Mouse (Mus musculus) kidney, postnatal 25 days (tissue): ENCODE results near the gene Gm9573.

ENCODE experiments used
- DNase-seq, 2 experiments: peaks; one replicate each; pipeline ENCODE4 v3.0.0; 2021; ENCODE audit warnings: mixed read lengths in 2 of 2

Gm9573 gene

GRCm38 (mm10) chr17:35593786-35594185 is 32.7 kb downstream of the Gm9573 start:
- no peak for DNase-seq

DNA sequence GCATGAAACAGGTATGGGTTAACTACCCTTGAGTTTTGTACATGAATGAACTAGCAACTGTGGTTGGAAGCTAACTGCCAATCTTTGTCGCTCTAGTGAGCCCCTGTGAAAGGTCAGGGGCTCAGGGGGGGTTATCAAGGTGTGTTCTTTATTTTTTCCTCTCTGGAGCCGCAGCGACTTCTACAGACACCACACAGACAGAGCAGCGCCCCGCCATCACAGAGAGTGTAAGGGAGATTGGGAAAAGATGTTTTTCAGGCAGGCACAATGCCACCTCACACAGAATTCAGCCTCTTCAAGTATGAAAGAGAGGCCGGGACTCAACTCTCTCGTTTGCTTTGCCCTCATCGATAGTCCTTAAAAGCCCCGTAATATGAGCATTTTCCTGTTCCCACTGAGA is 34.3 kb downstream of the Gm9573 start:
- no peak for DNase-seq

GRCm38 (mm10) chr17:35591731-35592130 is 34.7 kb downstream of the Gm9573 start:
- DNase-seq = no peak

DNA sequence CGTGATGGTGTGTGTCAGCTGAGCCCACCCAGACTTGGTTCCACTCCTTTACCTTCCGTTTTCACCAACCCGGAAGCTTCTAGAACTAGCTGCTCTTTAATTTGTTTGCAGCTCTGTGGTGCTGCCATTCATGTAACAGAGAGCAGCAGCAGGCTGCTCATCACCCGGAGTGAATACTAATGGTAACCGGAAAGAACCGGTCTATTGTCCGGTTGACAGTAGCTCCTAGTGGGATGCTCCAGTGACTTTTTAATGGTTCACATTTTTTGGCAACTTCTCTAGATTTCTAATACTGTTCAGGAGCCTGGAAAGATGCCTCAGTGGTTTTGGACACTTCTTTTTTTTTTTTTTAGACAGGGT is 35.2 kb downstream of the Gm9573 start:
- no peak for DNase-seq

DNA sequence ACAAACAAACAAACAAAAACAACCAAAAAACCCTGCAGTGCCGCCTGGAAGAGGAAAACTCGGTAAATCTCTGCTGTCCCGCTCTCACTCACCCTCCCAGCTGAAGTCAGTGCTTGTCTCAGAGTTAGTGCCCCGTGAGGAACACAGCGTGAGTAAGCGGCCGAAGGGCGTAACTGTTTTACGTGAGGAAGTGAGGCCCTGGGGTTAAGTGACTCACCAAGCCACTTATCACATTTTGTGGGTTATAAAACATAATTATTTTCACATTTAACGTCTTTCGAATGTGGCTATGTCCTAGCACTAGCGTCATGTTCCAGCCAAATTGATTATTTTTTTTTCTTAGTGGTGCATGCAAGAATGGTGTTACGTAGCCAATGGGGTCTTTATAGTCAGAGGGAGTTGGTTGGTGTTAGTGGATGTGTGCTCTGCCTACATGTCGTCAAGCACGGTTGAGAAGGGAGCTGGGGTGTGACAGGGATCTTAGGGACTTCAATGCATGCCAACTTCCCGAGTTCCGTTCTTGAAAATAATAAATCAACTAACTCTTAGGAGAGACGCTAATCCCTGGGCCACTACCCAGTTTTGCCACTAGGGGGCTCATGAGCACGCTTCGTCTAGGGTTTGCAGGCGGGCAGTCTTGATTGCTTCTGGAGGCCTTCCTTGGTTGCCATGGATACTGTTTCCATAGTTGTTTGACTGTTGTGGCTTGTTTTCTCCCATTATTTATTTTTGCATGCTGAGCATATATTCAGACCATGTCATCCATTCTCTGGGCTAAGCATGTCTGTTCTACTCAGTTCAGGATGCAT is 35.8 kb downstream of the Gm9573 start:
- DNase-seq = peak; percentile 69 to 80

DNA sequence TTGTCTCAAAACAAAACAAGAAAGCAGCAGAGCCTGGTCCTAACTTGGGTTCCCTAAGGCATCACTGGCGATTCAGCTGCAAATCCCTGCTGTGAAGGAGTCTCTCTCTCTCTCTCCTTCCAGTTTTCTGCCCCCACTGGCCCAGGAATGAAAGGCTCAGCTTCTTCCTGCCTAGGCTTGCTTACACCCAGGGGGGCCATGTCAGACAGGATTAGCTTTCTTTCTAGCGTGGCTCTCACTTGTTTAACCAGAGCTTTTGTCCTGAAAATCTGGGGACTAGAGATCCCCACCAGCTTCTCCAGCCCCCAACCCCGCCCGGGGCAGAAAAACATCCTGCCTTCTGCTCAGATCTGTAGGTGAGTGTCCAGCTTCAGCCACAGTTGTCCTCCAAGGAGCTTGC is 38.0 kb downstream of the Gm9573 start:
- no peak for DNase-seq

- DNase-seq = no peak
Measured at GRCm38 (mm10) chr17:35587291-35587690, 39.1 kb downstream of the Gm9573 start.

DNA sequence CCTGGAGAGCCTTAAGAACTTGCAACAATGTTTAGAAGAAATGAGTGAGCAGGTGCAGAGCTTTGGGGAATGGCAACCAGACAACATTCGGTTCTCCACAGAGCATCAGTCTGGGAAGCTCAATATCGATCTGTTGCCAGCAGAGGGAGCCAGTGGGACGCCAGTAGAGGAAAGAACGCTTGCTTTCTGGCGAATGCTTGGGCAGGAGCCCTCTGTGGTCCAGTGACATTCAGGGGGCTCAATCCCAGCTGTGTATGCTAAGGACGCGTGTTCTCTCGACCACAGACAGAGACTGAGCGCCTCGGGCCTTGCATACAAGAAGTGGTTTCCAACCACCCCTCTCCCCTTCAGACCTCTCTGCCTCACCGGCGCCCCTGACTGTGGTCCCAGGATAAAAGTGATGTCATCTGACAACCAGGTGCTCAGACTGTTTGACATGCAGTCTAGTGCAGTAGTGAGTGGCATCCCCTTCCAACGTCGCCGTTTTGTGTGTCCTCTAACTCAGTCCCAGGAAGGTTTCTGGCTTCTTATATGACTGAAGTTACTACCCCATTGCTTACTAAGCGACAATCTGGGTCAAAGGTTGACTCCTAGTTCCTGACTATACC is 42.0 kb downstream of the Gm9573 start:
- DNase-seq = peak; percentile 76 to 86

DNA sequence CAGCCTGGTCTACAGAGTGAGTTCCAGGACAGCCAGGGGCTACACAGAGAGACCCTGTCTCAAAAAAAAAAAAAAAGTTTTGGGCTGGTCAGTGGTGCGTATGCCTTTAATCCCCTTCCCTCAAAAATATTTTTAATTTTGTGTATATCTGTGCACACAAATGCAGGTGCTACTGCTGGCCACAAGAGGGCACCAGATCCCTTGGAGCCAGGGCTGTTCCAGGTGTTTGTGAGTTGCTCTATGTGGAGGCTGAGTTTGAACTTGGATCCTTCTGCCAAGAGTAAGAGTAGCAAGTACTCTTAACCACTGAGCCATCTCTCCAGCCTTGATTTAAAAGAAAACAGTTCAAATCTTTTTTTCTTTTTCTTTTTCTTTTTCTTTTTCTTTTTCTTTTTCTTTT is 43.5 kb downstream of the Gm9573 start:
- no peak for DNase-seq

- peak; percentile 78 to 94 for DNase-seq
Measured at GRCm38 (mm10) chr17:35578211-35578610, 48.2 kb downstream of the Gm9573 start.

DNA sequence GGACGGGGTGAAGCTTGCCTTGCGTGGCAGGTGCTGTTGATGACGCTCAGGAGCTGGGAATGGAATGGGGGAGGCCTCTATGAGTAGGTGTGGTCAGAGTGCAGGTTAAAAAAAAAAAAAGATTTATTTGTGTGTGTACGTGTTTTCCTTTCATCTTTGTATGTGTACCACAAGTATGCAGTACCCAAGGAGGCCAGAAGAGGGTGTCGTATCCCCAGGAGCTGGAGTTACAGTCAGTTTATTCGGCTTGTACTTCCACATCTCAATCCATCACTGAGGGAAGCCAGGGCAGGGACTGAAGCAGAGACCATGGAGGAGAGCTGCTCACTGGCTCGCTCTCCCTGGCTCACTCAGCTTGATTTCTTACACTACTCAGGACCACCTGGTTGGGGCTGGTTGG is 55.0 kb downstream of the Gm9573 start:
- no peak for DNase-seq

GRCm38 (mm10) chr17:35570836-35571235 is 55.6 kb downstream of the Gm9573 start:
- DNase-seq = no peak

DNA sequence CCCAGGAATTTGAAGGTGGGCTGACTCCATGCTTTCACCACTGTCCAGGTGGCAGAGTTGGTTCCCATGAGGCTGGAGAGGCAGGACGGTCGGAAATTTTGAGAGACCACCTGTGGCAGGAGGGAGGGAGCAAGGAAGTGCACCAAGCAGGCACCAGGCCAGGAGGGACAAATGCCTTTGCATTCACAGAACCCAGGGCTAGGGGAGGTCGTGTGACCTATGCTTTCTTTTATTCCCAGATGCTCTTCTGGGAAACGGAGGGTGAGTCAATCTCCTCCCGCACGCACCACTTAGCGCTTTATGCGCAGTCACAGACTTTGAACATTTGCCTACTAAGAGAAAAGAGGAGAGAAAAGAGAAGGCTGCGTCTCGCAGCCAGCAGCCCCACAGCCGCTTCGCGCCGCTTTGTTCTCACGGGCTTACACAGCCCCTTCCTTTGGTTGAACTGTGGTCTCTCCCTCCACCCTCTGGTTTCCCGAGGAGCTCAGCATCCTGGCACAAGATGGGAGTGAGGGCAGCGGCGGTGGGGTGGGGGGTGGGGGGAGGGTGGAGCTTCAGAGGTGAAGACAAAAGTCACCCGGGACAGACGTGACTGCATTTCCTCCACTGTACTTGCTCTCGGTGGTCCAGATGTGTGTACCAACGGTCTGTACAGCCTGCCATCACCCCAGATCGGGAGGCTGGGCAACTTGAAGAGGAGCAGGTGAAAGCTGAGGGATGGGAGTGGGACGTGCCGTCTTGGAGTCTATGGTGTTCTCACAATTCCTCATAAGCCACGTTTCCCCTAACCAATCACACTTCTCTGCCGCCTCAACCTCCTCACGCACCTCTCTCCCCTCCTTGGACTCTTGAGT is 57.1 kb downstream of the Gm9573 start:
- DNase-seq = no peak
